Mouse (Mus musculus): ENCODE measurements around the gene Ano5.

Gene Ano5

GRCm38 (mm10) chr7:51510671-51511651, at the start of gene Ano5:
Gene Ano5 (plus strand): TSS chr7:51511029.
- DNase-seq (ENCODE audit: low spot score in 2 of 2) = peak in 1 of 2 experiments; percentile 41

- no peak for DNase-seq (ENCODE audit: low spot score in 2 of 2)
Measured at GRCm38 (mm10) chr7:51499396-51499795, 11.4 kb upstream of the Ano5 start.

GRCm38 (mm10) chr7:51503940-51504339, 6.9 kb upstream of the Ano5 start:
- no peak for DNase-seq (ENCODE audit: low spot score in 2 of 2)

- no peak for DNase-seq (ENCODE audit: low spot score in 2 of 2)
Measured at GRCm38 (mm10) chr7:51510147-51510546, 682 bp upstream of the Ano5 start.

- no peak for DNase-seq (ENCODE audit: low spot score in 2 of 2)
Measured at GRCm38 (mm10) chr7:51539344-51539743, 28.5 kb downstream of the Ano5 start.

GRCm38 (mm10) chr7:51540736-51541135, 29.9 kb downstream of the Ano5 start:
- DNase-seq (ENCODE audit: low spot score in 2 of 2) = no peak

GRCm38 (mm10) chr7:51600021-51600420, 89.2 kb downstream of the Ano5 start:
- no peak for DNase-seq (ENCODE audit: low spot score in 2 of 2)

- DNase-seq (ENCODE audit: low spot score in 2 of 2) = no peak
Measured at GRCm38 (mm10) chr7:51603741-51604140, 92.9 kb downstream of the Ano5 start.

- no peak for DNase-seq (ENCODE audit: low spot score in 2 of 2)
Measured at GRCm38 (mm10) chr7:51614404-51614803, 103.6 kb downstream of the Ano5 start.

- DNase-seq (ENCODE audit: low spot score in 2 of 2) = no peak
Measured at GRCm38 (mm10) chr7:51617941-51618340, 107.1 kb downstream of the Ano5 start.

- no peak for DNase-seq (ENCODE audit: low spot score in 2 of 2)
Measured at GRCm38 (mm10) chr7:51618412-51618811, 107.6 kb downstream of the Ano5 start.

- DNase-seq (ENCODE audit: low spot score in 2 of 2) = no peak
Measured at GRCm38 (mm10) chr7:51619977-51620376, 109.1 kb downstream of the Ano5 start.

GRCm38 (mm10) chr7:51621694-51622145, 110.9 kb downstream of the Ano5 start, which contains the start of gene Slc17a6:
Gene Slc17a6 (plus strand): TSS chr7:51622006.
- DNase-seq (ENCODE audit: low spot score in 2 of 2) = peak in 1 of 2 experiments; percentile 43

GRCm38 (mm10) chr7:51622196-51622595, 111.4 kb downstream of the Ano5 start:
- DNase-seq (ENCODE audit: low spot score in 2 of 2) = no peak

- DNase-seq (ENCODE audit: low spot score in 2 of 2) = no peak
Measured at GRCm38 (mm10) chr7:51622666-51623065, 111.8 kb downstream of the Ano5 start.

- no peak for DNase-seq (ENCODE audit: low spot score in 2 of 2)
Measured at GRCm38 (mm10) chr7:51624336-51624897, 113.6 kb downstream of the Ano5 start.

GRCm38 (mm10) chr7:51625161-51625560, 114.3 kb downstream of the Ano5 start:
- DNase-seq (ENCODE audit: low spot score in 2 of 2) = no peak

GRCm38 (mm10) chr7:51625591-51626255, 114.9 kb downstream of the Ano5 start:
- no peak for DNase-seq (ENCODE audit: low spot score in 2 of 2)

GRCm38 (mm10) chr7:51626451-51627000, 115.7 kb downstream of the Ano5 start:
- DNase-seq (ENCODE audit: low spot score in 2 of 2) = peak in 1 of 2 experiments; percentile 2

- peak in 1 of 2 experiments; percentile 13 for DNase-seq (ENCODE audit: low spot score in 2 of 2)
Measured at GRCm38 (mm10) chr7:51627001-51627631, 116.3 kb downstream of the Ano5 start.

GRCm38 (mm10) chr7:51627666-51628065, 116.8 kb downstream of the Ano5 start:
- DNase-seq (ENCODE audit: low spot score in 2 of 2) = no peak
